Comparison of ENCODE assay signal across 8 mouse cellular contexts in the genomic region with DNA sequence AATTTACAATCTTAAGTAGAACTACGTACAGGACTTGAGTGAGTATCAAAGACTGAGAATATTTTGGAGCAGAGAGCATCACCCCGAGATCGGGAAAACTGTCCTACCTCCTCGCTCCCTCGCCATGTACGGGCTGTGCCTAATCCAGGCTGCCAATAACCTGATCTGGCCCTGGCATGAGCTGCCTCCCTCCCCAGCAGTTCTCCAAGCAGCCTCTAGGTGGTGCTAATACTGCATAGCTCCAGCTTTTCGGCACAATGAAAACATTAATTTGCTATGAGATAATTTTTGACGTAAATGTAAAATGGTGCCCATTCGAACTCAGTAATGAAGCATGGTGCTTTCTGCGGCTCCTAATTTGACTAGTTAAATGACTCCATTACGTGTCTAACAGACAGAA.
A peak's percentile ranks its signal among the peaks of the same experiment; 100 is the strongest.
DNase-seq lines count a peak whose midpoint lies in the region; ATAC-seq and TF ChIP-seq lines count a peak whose summit lies in the region.

No protein-coding gene starts in this region.

- H3K4me1 ChIP-seq in MEL (ENCODE audit: control insufficient read depth in 1 of 2, insufficient read depth in 2 of 2, low read length in 2 of 2) = no peaks in the 10 kb centered on the region
- peaks cover 25% of the 10 kb centered on the region for H3K4me1 ChIP-seq in forebrain, embryonic 15.5 days
- peaks cover 46% of the 10 kb centered on the region for H3K4me1 ChIP-seq in hindbrain, embryonic 10.5 days (replicated peaks)

- H3K4me3 ChIP-seq in MEL (ENCODE audit: control insufficient read depth in 1 of 2, insufficient read depth in 1 of 2, low read depth in 2 of 2, low read length in 2 of 2) = no peak overlapping the region
- H3K4me3 ChIP-seq in forebrain, embryonic 15.5 days = no peak overlapping the region
- 0 out of 2 replicates have a peak overlapping the region, but pooled peaks have one; percentile 3 for H3K4me3 ChIP-seq in hindbrain, embryonic 10.5 days

- TF ChIP-seq POLR2A in MEL (IDR thresholded peaks at IDR 0.05; ENCODE audit: control insufficient read depth in 1 of 2, insufficient read depth in 1 of 2, low read depth in 1 of 2, low read length in 2 of 2, poor library complexity in 1 of 2) = no peak

- no peaks in the 10 kb centered on the region for H3K79me2 ChIP-seq in MEL (ENCODE audit: control insufficient read depth, insufficient read depth, low read length, poor library complexity)

- TF ChIP-seq RAD21 in MEL (IDR thresholded peaks at IDR 0.05; ENCODE audit: low read depth, low read length) = peak; percentile 77

- peak; percentile 78 to 89 (median 80) for TF ChIP-seq CTCF in MEL (IDR thresholded peaks at IDR 0.05 in 2 of 3, conservative IDR thresholded peaks at IDR 0.05 in 1 of 3; ENCODE audit: control insufficient read depth in 1 of 3, insufficient read depth in 1 of 3, low read depth in 2 of 3, low read length in 3 of 3, poor library complexity in 1 of 3, severe bottlenecking in 1 of 3)

- H3K27me3 ChIP-seq in MEL (ENCODE audit: control insufficient read depth in 1 of 2, insufficient read depth in 2 of 2, low read length in 2 of 2) = no peaks in the 10 kb centered on the region
- no peaks in the 10 kb centered on the region for H3K27me3 ChIP-seq in forebrain, embryonic 15.5 days
- H3K27me3 ChIP-seq in hindbrain, embryonic 10.5 days (ENCODE audit: insufficient read depth, poor library complexity, severe bottlenecking) = 0 out of 2 replicates have a peak, but pooled peaks cover 16% of the 10 kb centered on the region

- WGBS in forebrain, embryonic 15.5 days = 7% methylated on average over 11 of the region's 11 CpGs
- 18% methylated on average over 11 of the region's 11 CpGs for WGBS in hindbrain, embryonic 10.5 days

- DNase-seq in MEL (ENCODE audit: low read depth, low spot score) = peak; percentile 38
- peak; percentile 86 for DNase-seq in cerebellum, adult 11 months
- DNase-seq in hindbrain, embryonic 10.5 days (ENCODE audit: low spot score) = peak; percentile 80
- DNase-seq in layer of hippocampus, adult 9-11 months = peak; percentile 77
- peak; percentile 76 for DNase-seq in lung, postnatal 14 days
- peak; percentile 64 for DNase-seq in ovary, postnatal 36 days (ENCODE audit: low spot score)
- DNase-seq in thymus, postnatal 4 days = peak; percentile 78

- no peak overlapping the region for H3K27ac ChIP-seq in MEL (ENCODE audit: control insufficient read depth, low read depth, low read length)
- H3K27ac ChIP-seq in forebrain, embryonic 15.5 days (replicated peaks) = no peak overlapping the region
- H3K27ac ChIP-seq in hindbrain, embryonic 10.5 days = no peak overlapping the region

- no peaks in the 10 kb centered on the region for H3K36me3 ChIP-seq in MEL (ENCODE audit: control insufficient read depth in 1 of 2, insufficient read depth in 2 of 2, low read length in 2 of 2)
- H3K36me3 ChIP-seq in forebrain, embryonic 15.5 days = no peaks in the 10 kb centered on the region
- no peaks in the 10 kb centered on the region for H3K36me3 ChIP-seq in hindbrain, embryonic 10.5 days

- H3K9ac ChIP-seq in MEL (ENCODE audit: control insufficient read depth, low read depth, low read length, poor library complexity, severe bottlenecking) = no peak overlapping the region
- no peak overlapping the region for H3K9ac ChIP-seq in forebrain, embryonic 15.5 days (replicated peaks)

- peak; percentile 68 for ATAC-seq in forebrain, embryonic 15.5 days (replicated peaks)

- H3K9me3 ChIP-seq in MEL (replicated peaks; ENCODE audit: insufficient read depth, low read length) = no peaks in the 10 kb centered on the region
- no peaks in the 10 kb centered on the region for H3K9me3 ChIP-seq in forebrain, embryonic 15.5 days
- no peaks in the 10 kb centered on the region for H3K9me3 ChIP-seq in hindbrain, embryonic 10.5 days

- H3K4me2 ChIP-seq in forebrain, embryonic 15.5 days (replicated peaks) = peak overlapping the region; percentile 35

- no peak for TF ChIP-seq EP300 in MEL (IDR thresholded peaks at IDR 0.05; ENCODE audit: low read depth in 1 of 2, low read length in 2 of 2)

TF ChIP-seq in MEL, 35 proteins besides CTCF, POLR2A, EP300 and RAD21:
- no peak for TF ChIP-seq ZMIZ1 (IDR thresholded peaks at IDR 0.05; ENCODE audit: low read depth, low read length)
- no peak for TF ChIP-seq MYB (IDR thresholded peaks at IDR 0.05; ENCODE audit: low read depth, low read length)
- TF ChIP-seq ZC3H11A (IDR thresholded peaks at IDR 0.05; ENCODE audit: low read depth, low read length) = peak; percentile 57; the same call in 1 of the 2 replicates
- peak; percentile 62 for TF ChIP-seq SMC3 (IDR thresholded peaks at IDR 0.05; ENCODE audit: low read depth, low read length)
